Mouse (Mus musculus) C2C12 (cell line): ENCODE data around the gene Pkp4.

ENCODE experiments used
- CTCF ChIP-seq: IDR thresholded peaks from one replicate; pipeline ENCODE4 v1.5.1; 2011; ENCODE audit not compliant: control insufficient read depth, insufficient read depth, insufficient read length
- MAX ChIP-seq: IDR thresholded peaks from one replicate; pipeline ENCODE4 v1.6.1; 2011; ENCODE audit warnings: mild to moderate bottlenecking, control low read depth
- MYOD1 ChIP-seq: IDR thresholded peaks from one replicate; pipeline ENCODE4 v1.6.1; 2011; ENCODE audit warnings: low read depth; ENCODE audit not compliant: control insufficient read depth, insufficient read length

- TF ChIP-seq CTCF (no peak), MAX (peak; percentile 89), MYOD1 (no peak)
Observed at GRCm38 (mm10) chr2:59171533-59171932, 10.9 kb downstream of the Pkp4 start.
